Mouse (Mus musculus): Measurements from ENCODE around the gene Fuca1. TPM values are rescaled to one million over a fixed set of nuclear protein-coding genes. Genes with fewer than 3 reads are reported as not detected.

Gene Fuca1
- polyA plus RNA-seq, 1 experiment from 2014 or later = 63.2 TPM

GRCm38 (mm10) chr4:135964426-135964825 is 43.9 kb downstream of the Fuca1 start:
- WGBS = 3% methylated on average over 12 of the region's 12 CpGs
- no peaks in the 10 kb centered on the region for H3K9me3 ChIP-seq
- H3K27ac ChIP-seq = peak overlapping the region; percentile 89
- ATAC-seq (replicated peaks) = 0 out of 2 replicates have a peak, but pooled peaks have one; percentile 3
- peak overlapping the region; percentile 95 for H3K4me2 ChIP-seq
- peaks cover 20% of the 10 kb centered on the region for H3K4me1 ChIP-seq
- H3K36me3 ChIP-seq (replicated peaks) = peaks cover 36% of the 10 kb centered on the region
- no peaks in the 10 kb centered on the region for H3K27me3 ChIP-seq (replicated peaks)
- H3K4me3 ChIP-seq = peak overlapping the region; percentile 84
- peak overlapping the region; percentile 87 for H3K9ac ChIP-seq

GRCm38 (mm10) chr4:135965113-135965512 is 44.6 kb downstream of the Fuca1 start:
- H3K4me2 ChIP-seq = peak overlapping the region; percentile 95; the same call in 1 of the 2 replicates
- peaks cover 41% of the 10 kb centered on the region for H3K36me3 ChIP-seq (replicated peaks)
- no peaks in the 10 kb centered on the region for H3K27me3 ChIP-seq (replicated peaks)
- H3K9ac ChIP-seq = no peak overlapping the region
- H3K27ac ChIP-seq = no peak overlapping the region
- H3K9me3 ChIP-seq = no peaks in the 10 kb centered on the region
- H3K4me1 ChIP-seq = peaks cover 20% of the 10 kb centered on the region
- whole genome bisulfite sequencing = 83% methylated on average over 9 of the region's 9 CpGs
- H3K4me3 ChIP-seq = 0 out of 2 replicates have a peak overlapping the region, but pooled peaks have one; percentile 4
- ATAC-seq (replicated peaks) = no peak

GRCm38 (mm10) chr4:135966283-135966682 is 45.7 kb downstream of the Fuca1 start:
- H3K9ac ChIP-seq = no peak overlapping the region
- H3K9me3 ChIP-seq = no peaks in the 10 kb centered on the region
- peaks cover 43% of the 10 kb centered on the region for H3K36me3 ChIP-seq (replicated peaks)
- no peak overlapping the region for H3K4me2 ChIP-seq
- H3K4me3 ChIP-seq = no peak overlapping the region
- H3K27ac ChIP-seq = no peak overlapping the region
- no peak for ATAC-seq (replicated peaks)
- WGBS = 95% methylated on average over 16 of the region's 16 CpGs
- peaks cover 29% of the 10 kb centered on the region for H3K4me1 ChIP-seq
- H3K27me3 ChIP-seq (replicated peaks) = no peaks in the 10 kb centered on the region

- Histone ChIP-seq H3K4me3 (no peak overlapping the region), H3K27ac (no peak overlapping the region), H3K36me3 (replicated peaks) (peaks cover 41% of the 10 kb centered on the region), H3K9ac (no peak overlapping the region), H3K27me3 (replicated peaks) (no peaks in the 10 kb centered on the region), H3K4me2 (no peak overlapping the region), H3K4me1 (peaks cover 35% of the 10 kb centered on the region), H3K9me3 (no peaks in the 10 kb centered on the region)
- 92% methylated on average over 18 of the region's 18 CpGs for WGBS
- ATAC-seq (replicated peaks) = no peak
Measured at GRCm38 (mm10) chr4:135967086-135967760, 46.7 kb downstream of the Fuca1 start.

- Histone ChIP-seq H3K27me3 (replicated peaks) (no peaks in the 10 kb centered on the region), H3K9ac (no peak overlapping the region), H3K4me1 (peaks cover 32% of the 10 kb centered on the region), H3K4me2 (no peak overlapping the region), H3K36me3 (replicated peaks) (peaks cover 41% of the 10 kb centered on the region), H3K9me3 (no peaks in the 10 kb centered on the region), H3K27ac (no peak overlapping the region), H3K4me3 (no peak overlapping the region)
- WGBS = 77% methylated on average over 19 of the region's 19 CpGs
- ATAC-seq (replicated peaks) = no peak
Measured at GRCm38 (mm10) chr4:135968271-135968869, 47.8 kb downstream of the Fuca1 start.

- H3K36me3 ChIP-seq (replicated peaks) = peaks cover 41% of the 10 kb centered on the region
- no peak for ATAC-seq (replicated peaks)
- H3K9ac ChIP-seq = no peak overlapping the region
- no peak overlapping the region for H3K27ac ChIP-seq
- H3K4me3 ChIP-seq = no peak overlapping the region
- whole genome bisulfite sequencing = 94% methylated on average over 13 of the region's 13 CpGs
- peaks cover 29% of the 10 kb centered on the region for H3K4me1 ChIP-seq
- H3K4me2 ChIP-seq = no peak overlapping the region
- no peaks in the 10 kb centered on the region for H3K27me3 ChIP-seq (replicated peaks)
- no peaks in the 10 kb centered on the region for H3K9me3 ChIP-seq
Measured at GRCm38 (mm10) chr4:135969070-135969750, 48.7 kb downstream of the Fuca1 start.

- Histone ChIP-seq H3K4me1 (peaks cover 19% of the 10 kb centered on the region), H3K36me3 (replicated peaks) (peaks cover 46% of the 10 kb centered on the region), H3K4me2 (peak overlapping the region; percentile 92; the same call in 1 of the 2 replicates), H3K27ac (no peak overlapping the region), H3K4me3 (no peak overlapping the region), H3K9me3 (no peaks in the 10 kb centered on the region), H3K27me3 (replicated peaks) (no peaks in the 10 kb centered on the region), H3K9ac (no peak overlapping the region)
- no peak for ATAC-seq (replicated peaks)
- 90% methylated on average over 11 of the region's 11 CpGs for WGBS
Measured at GRCm38 (mm10) chr4:135970585-135970984, 50.0 kb downstream of the Fuca1 start.

- Histone ChIP-seq H3K27ac (peak overlapping the region; percentile 81), H3K27me3 (replicated peaks) (no peaks in the 10 kb centered on the region), H3K36me3 (replicated peaks) (peaks cover 47% of the 10 kb centered on the region), H3K4me1 (peaks cover 19% of the 10 kb centered on the region), H3K4me3 (peak overlapping the region; percentile 94), H3K9me3 (no peaks in the 10 kb centered on the region), H3K4me2 (peak overlapping the region; percentile 92), H3K9ac (peak overlapping the region; percentile 94)
- ATAC-seq (replicated peaks) = peak; percentile 70
- 2% methylated on average over 35 of the region's 35 CpGs for WGBS
Measured at GRCm38 (mm10) chr4:135971805-135972555, 51.4 kb downstream of the Fuca1 start.

- 1% methylated on average over 19 of the region's 19 CpGs for WGBS
- Histone ChIP-seq H3K36me3 (replicated peaks) (peaks cover 42% of the 10 kb centered on the region), H3K27ac (peak within 1 kb of the TSS; percentile 81)
Measured at GRCm38 (mm10) chr4:135972556-135972906, 52.0 kb downstream of the Fuca1 start, which contains the start of gene Lypla2. Lypla2 (minus strand) TSS chr4:135972626.

GRCm38 (mm10) chr4:135972911-135973811 is 52.6 kb downstream of the Fuca1 start:
- Histone ChIP-seq H3K4me1 (peaks cover 19% of the 10 kb centered on the region), H3K27ac (peak overlapping the region; percentile 81), H3K4me2 (peak overlapping the region; percentile 92), H3K36me3 (replicated peaks) (peaks cover 37% of the 10 kb centered on the region), H3K4me3 (peak overlapping the region; percentile 94), H3K9ac (peak overlapping the region; percentile 94), H3K27me3 (replicated peaks) (no peaks in the 10 kb centered on the region), H3K9me3 (no peaks in the 10 kb centered on the region)
- 77% methylated on average over 13 of the region's 13 CpGs for WGBS
- no peak for ATAC-seq (replicated peaks)

More at GRCm38 (mm10) chr4:135972556-135972906, 52.0 kb downstream of the Fuca1 start, which contains the start of gene Lypla2:
- Histone ChIP-seq H3K4me3 (peak within 1 kb of the TSS; percentile 94), H3K9ac (peak within 1 kb of the TSS; percentile 94), H3K27me3 (replicated peaks) (no peaks in the 10 kb centered on the region), H3K4me1 (peaks cover 19% of the 10 kb centered on the region), H3K9me3 (no peaks in the 10 kb centered on the region), H3K4me2 (peak within 1 kb of the TSS; percentile 92)
- peak; percentile 90 for ATAC-seq (replicated peaks)

- H3K36me3 ChIP-seq (replicated peaks) = peaks cover 17% of the 10 kb centered on the region; the same call in 1 of the 2 replicates
- WGBS = 94% methylated on average over 12 of the region's 12 CpGs
- no peak overlapping the region for H3K9ac ChIP-seq
- no peak overlapping the region for H3K27ac ChIP-seq
- H3K27me3 ChIP-seq (replicated peaks) = no peaks in the 10 kb centered on the region
- no peaks in the 10 kb centered on the region for H3K9me3 ChIP-seq
- no peak overlapping the region for H3K4me3 ChIP-seq
- H3K4me1 ChIP-seq = peaks cover 11% of the 10 kb centered on the region
- no peak for ATAC-seq (replicated peaks)
- H3K4me2 ChIP-seq = no peak overlapping the region
Measured at GRCm38 (mm10) chr4:135976146-135976545, 55.6 kb downstream of the Fuca1 start.
